Mouse (Mus musculus) hindbrain, embryonic 13.5 days (tissue): ENCODE measurements around the gene Trex1. TPM values are rescaled to one million over a fixed set of nuclear protein-coding genes. Genes with fewer than 3 reads are reported as not detected.

ENCODE experiments used
- ATAC-seq: fragments of 200-750 bp; cut with Nextera tagmentation; 2 replicates; pipeline ENCODE4 v1.8.0; 2017; ENCODE audit warnings: moderate TSS enrichment; ENCODE audit not compliant: low FRiP score
- H3K27ac ChIP-seq: fragments of 300-500 bp; sonication (generic); 2 replicates; pipeline ENCODE4 v1.5.1; 2015; ENCODE audit warnings: inconsistent platforms, mild to moderate bottlenecking, moderate library complexity
- H3K27me3 ChIP-seq: fragments of 300-500 bp; sonication (generic); 2 replicates; pipeline ENCODE4 v1.6.1; 2015; ENCODE audit warnings: mild to moderate bottlenecking, inconsistent platforms
- H3K36me3 ChIP-seq: fragments of 300-500 bp; sonication (generic); 2 replicates; pipeline ENCODE4 v1.6.1; 2015; ENCODE audit warnings: mild to moderate bottlenecking, inconsistent platforms
- H3K4me1 ChIP-seq: fragments of 300-500 bp; sonication (generic); replicated peaks from 2 replicates; pipeline ENCODE4 v1.6.1; 2015; ENCODE audit warnings: inconsistent platforms
- H3K4me2 ChIP-seq: fragments of 300-500 bp; sonication (generic); 2 replicates; pipeline ENCODE4 v1.6.1; 2015; ENCODE audit warnings: inconsistent platforms, mild to moderate bottlenecking, moderate library complexity
- H3K4me3 ChIP-seq: fragments of 300-500 bp; sonication (generic); 2 replicates; pipeline ENCODE4 v1.5.1; 2015; ENCODE audit warnings: mild to moderate bottlenecking, inconsistent platforms
- H3K9ac ChIP-seq: fragments of 300-500 bp; sonication (generic); 2 replicates; pipeline ENCODE4 v1.6.1; 2015; ENCODE audit warnings: mild to moderate bottlenecking, inconsistent platforms
- H3K9me3 ChIP-seq: fragments of 300-500 bp; sonication (generic); 2 replicates; pipeline ENCODE4 v1.6.1; 2016; ENCODE audit warnings: inconsistent platforms
- WGBS: fragments of 180-500 bp; shearing (Covaris S2); methylation state at CpG from one replicate; pipeline ENCODE4 v1.1.7; 2015; 5-methylcytosine and 5-hydroxymethylcytosine counted together
- polyA plus RNA-seq: library from polyadenylated mRNA; unstranded; fragments of >200 nt; fragmentation: Nextera tagmentation; extraction: Ambion mirVana; gene quantifications from 2 replicates; pipeline ENCODE4 v1.2.1, GENCODE M21; 2015

Gene Trex1
- 12.9 and 15.2 TPM in 2 replicates for polyA plus RNA-seq

GRCm38 (mm10) chr9:109059136-109059903 is at the start of gene Trex1:
Gene Trex1 (minus strand): TSS chr9:109059734.
- WGBS = 27% methylated on average over 15 of the region's 15 CpGs
- Histone ChIP-seq H3K9ac (peak within 1 kb of the TSS; percentile 73), H3K27me3 (no peaks in the 10 kb centered on the region), H3K9me3 (no peaks in the 10 kb centered on the region), H3K4me1 (peaks cover 28% of the 10 kb centered on the region), H3K4me2 (peak within 1 kb of the TSS; percentile 59), H3K4me3 (peak within 1 kb of the TSS; percentile 33), H3K36me3 (peaks cover 67% of the 10 kb centered on the region), H3K27ac (peak within 1 kb of the TSS; percentile 89)
- peak; percentile 58 for ATAC-seq

GRCm38 (mm10) chr9:109107341-109107740 is 47.8 kb upstream of the Trex1 start:
- peaks cover 100% of the 10 kb centered on the region for H3K36me3 ChIP-seq
- H3K4me2 ChIP-seq = no peak overlapping the region
- 74% methylated on average over 5 of the region's 6 CpGs for WGBS
- H3K27ac ChIP-seq = no peak overlapping the region
- no peaks in the 10 kb centered on the region for H3K9me3 ChIP-seq
- peaks cover 17% of the 10 kb centered on the region for H3K4me1 ChIP-seq
- no peak for ATAC-seq
- H3K27me3 ChIP-seq = no peaks in the 10 kb centered on the region
- H3K9ac ChIP-seq = no peak overlapping the region
- no peak overlapping the region for H3K4me3 ChIP-seq

GRCm38 (mm10) chr9:109105648-109106047 is 46.1 kb upstream of the Trex1 start:
- Histone ChIP-seq H3K27me3 (no peaks in the 10 kb centered on the region), H3K36me3 (peaks cover 99% of the 10 kb centered on the region), H3K4me3 (no peak overlapping the region), H3K4me1 (peaks cover 25% of the 10 kb centered on the region), H3K9ac (0 out of 2 replicates have a peak overlapping the region, but pooled peaks have one; percentile 29), H3K9me3 (no peaks in the 10 kb centered on the region), H3K4me2 (no peak overlapping the region), H3K27ac (no peak overlapping the region)
- ATAC-seq = no peak
- 92% methylated on average over 12 of the region's 12 CpGs for WGBS

- H3K4me1 ChIP-seq = peaks cover 30% of the 10 kb centered on the region
- H3K27ac ChIP-seq = peak overlapping the region; percentile 30; the same call in 1 of the 2 replicates
- 0 out of 2 replicates have a peak overlapping the region, but pooled peaks have one; percentile 35 for H3K9ac ChIP-seq
- peak; percentile 36; the same call in 1 of the 2 replicates for ATAC-seq
- H3K36me3 ChIP-seq = peaks cover 99% of the 10 kb centered on the region
- no peaks in the 10 kb centered on the region for H3K27me3 ChIP-seq
- H3K4me2 ChIP-seq = no peak overlapping the region
- WGBS = 80% methylated on average over 12 of the region's 12 CpGs
- H3K9me3 ChIP-seq = no peaks in the 10 kb centered on the region
- H3K4me3 ChIP-seq = no peak overlapping the region
Observed at GRCm38 (mm10) chr9:109105011-109105410, 45.5 kb upstream of the Trex1 start.

GRCm38 (mm10) chr9:109104083-109104482 is 44.5 kb upstream of the Trex1 start:
- peaks cover 39% of the 10 kb centered on the region for H3K4me1 ChIP-seq
- no peak overlapping the region for H3K4me3 ChIP-seq
- H3K27ac ChIP-seq = peak overlapping the region; percentile 30; the same call in 1 of the 2 replicates
- H3K9me3 ChIP-seq = no peaks in the 10 kb centered on the region
- H3K27me3 ChIP-seq = no peaks in the 10 kb centered on the region
- ATAC-seq = no peak
- peaks cover 98% of the 10 kb centered on the region for H3K36me3 ChIP-seq
- H3K9ac ChIP-seq = peak overlapping the region; percentile 35; the same call in 1 of the 2 replicates
- H3K4me2 ChIP-seq = no peak overlapping the region
- 87% methylated on average over 9 of the region's 9 CpGs for WGBS

GRCm38 (mm10) chr9:109103250-109103649 is 43.7 kb upstream of the Trex1 start:
- ATAC-seq = no peak
- peaks cover 89% of the 10 kb centered on the region for H3K36me3 ChIP-seq
- WGBS = 81% methylated on average over 7 of the region's 7 CpGs

GRCm38 (mm10) chr9:109102541-109102940 is 43.0 kb upstream of the Trex1 start:
- no peak overlapping the region for H3K27ac ChIP-seq
- no peaks in the 10 kb centered on the region for H3K9me3 ChIP-seq
- no peaks in the 10 kb centered on the region for H3K27me3 ChIP-seq
- no peak overlapping the region for H3K4me2 ChIP-seq
- ATAC-seq = no peak
- H3K4me1 ChIP-seq = peaks cover 54% of the 10 kb centered on the region
- H3K36me3 ChIP-seq = peaks cover 82% of the 10 kb centered on the region
- WGBS = 95% methylated on average over 3 of the region's 3 CpGs
- no peak overlapping the region for H3K4me3 ChIP-seq
- H3K9ac ChIP-seq = no peak overlapping the region

More at GRCm38 (mm10) chr9:109103250-109103649, 43.7 kb upstream of the Trex1 start:
- no peak overlapping the region for H3K4me3 ChIP-seq
- H3K27me3 ChIP-seq = no peaks in the 10 kb centered on the region
- H3K9ac ChIP-seq = peak overlapping the region; percentile 19; the same call in 1 of the 2 replicates
- H3K9me3 ChIP-seq = no peaks in the 10 kb centered on the region
- H3K4me2 ChIP-seq = no peak overlapping the region
- H3K4me1 ChIP-seq = peaks cover 47% of the 10 kb centered on the region
- H3K27ac ChIP-seq = no peak overlapping the region

- no peaks in the 10 kb centered on the region for H3K27me3 ChIP-seq
- H3K4me1 ChIP-seq = peaks cover 60% of the 10 kb centered on the region
- H3K27ac ChIP-seq = no peak overlapping the region
- H3K36me3 ChIP-seq = peaks cover 77% of the 10 kb centered on the region
- no peak overlapping the region for H3K4me2 ChIP-seq
- no peaks in the 10 kb centered on the region for H3K9me3 ChIP-seq
- 97% methylated on average over 5 of the region's 5 CpGs for WGBS
- no peak overlapping the region for H3K4me3 ChIP-seq
- no peak for ATAC-seq
- H3K9ac ChIP-seq = 0 out of 2 replicates have a peak overlapping the region, but pooled peaks have one; percentile 3
Observed at GRCm38 (mm10) chr9:109101933-109102445, 42.5 kb upstream of the Trex1 start.

GRCm38 (mm10) chr9:109100307-109100928 is 40.9 kb upstream of the Trex1 start:
- H3K27ac ChIP-seq = no peak overlapping the region
- no peaks in the 10 kb centered on the region for H3K27me3 ChIP-seq
- H3K9me3 ChIP-seq = no peaks in the 10 kb centered on the region
- peaks cover 68% of the 10 kb centered on the region for H3K4me1 ChIP-seq
- peak overlapping the region; percentile 46; the same call in 1 of the 2 replicates for H3K9ac ChIP-seq
- peaks cover 61% of the 10 kb centered on the region for H3K36me3 ChIP-seq
- no peak overlapping the region for H3K4me3 ChIP-seq
- ATAC-seq = no peak
- H3K4me2 ChIP-seq = no peak overlapping the region
- 88% methylated on average over 20 of the region's 20 CpGs for WGBS

- Histone ChIP-seq H3K9me3 (no peaks in the 10 kb centered on the region), H3K4me3 (peak overlapping the region; percentile 69), H3K27ac (peak overlapping the region; percentile 100), H3K9ac (peak overlapping the region; percentile 97), H3K27me3 (no peaks in the 10 kb centered on the region), H3K36me3 (peaks cover 47% of the 10 kb centered on the region), H3K4me2 (peak overlapping the region; percentile 95), H3K4me1 (peaks cover 66% of the 10 kb centered on the region)
- 46% methylated on average over 6 of the region's 6 CpGs for WGBS
- no peak for ATAC-seq
Observed at GRCm38 (mm10) chr9:109098969-109099368, 39.4 kb upstream of the Trex1 start.

- H3K4me3 ChIP-seq = peak overlapping the region; percentile 69
- H3K36me3 ChIP-seq = peaks cover 41% of the 10 kb centered on the region
- H3K27me3 ChIP-seq = no peaks in the 10 kb centered on the region
- H3K9ac ChIP-seq = peak overlapping the region; percentile 97
- peaks cover 64% of the 10 kb centered on the region for H3K4me1 ChIP-seq
- peak overlapping the region; percentile 100 for H3K27ac ChIP-seq
- ATAC-seq = no peak
- no peaks in the 10 kb centered on the region for H3K9me3 ChIP-seq
- WGBS = 82% methylated on average over 8 of the region's 8 CpGs
- H3K4me2 ChIP-seq = peak overlapping the region; percentile 95
Observed at GRCm38 (mm10) chr9:109098366-109098765, 38.8 kb upstream of the Trex1 start.

- H3K27me3 ChIP-seq = no peaks in the 10 kb centered on the region
- H3K9ac ChIP-seq = peak overlapping the region; percentile 97
- H3K9me3 ChIP-seq = no peaks in the 10 kb centered on the region
- peaks cover 35% of the 10 kb centered on the region for H3K36me3 ChIP-seq
- ATAC-seq = no peak
- H3K4me1 ChIP-seq = peaks cover 67% of the 10 kb centered on the region
- H3K4me3 ChIP-seq = peak overlapping the region; percentile 69
- H3K27ac ChIP-seq = peak overlapping the region; percentile 100
- 38% methylated on average over 5 of the region's 5 CpGs for WGBS
- peak overlapping the region; percentile 95 for H3K4me2 ChIP-seq
Observed at GRCm38 (mm10) chr9:109097831-109098230, 38.3 kb upstream of the Trex1 start.
